In the genomic region with DNA sequence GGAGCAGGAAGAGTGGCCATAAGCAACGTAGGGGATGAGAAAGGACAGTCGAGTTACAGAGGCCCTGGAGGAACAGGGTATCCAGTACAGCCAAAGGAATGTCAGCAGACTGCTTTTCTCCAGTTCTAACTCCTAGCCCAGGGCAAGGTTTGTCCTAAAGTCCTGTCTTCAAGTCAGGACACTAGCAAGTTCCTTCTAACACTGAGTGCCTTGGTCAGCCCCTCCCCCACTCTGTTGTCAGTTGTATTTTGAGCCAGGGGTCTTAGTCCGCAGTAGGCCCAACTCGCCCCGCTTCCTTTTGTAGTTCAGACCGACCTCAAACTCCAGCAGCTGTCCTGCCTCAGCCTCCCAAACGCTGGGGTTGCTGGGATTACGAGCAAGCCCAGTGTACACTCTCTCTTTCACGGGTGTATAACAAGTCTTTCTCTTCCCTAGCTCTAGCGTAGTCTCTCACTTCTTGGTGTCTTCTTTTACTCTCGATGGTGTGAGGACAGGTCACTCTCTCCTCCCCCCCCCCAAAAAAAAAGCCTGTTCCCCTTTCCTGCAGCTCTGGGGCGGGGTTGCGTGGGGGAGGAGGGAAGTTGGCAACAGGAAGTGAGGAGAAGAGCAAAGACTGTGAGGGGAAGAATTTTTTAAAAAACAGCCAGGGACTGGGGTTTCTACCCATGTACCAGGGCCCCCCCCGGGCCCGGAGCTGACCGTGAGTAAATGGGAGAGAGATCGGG, we compare ENCODE assay signal across 9 mouse cellular contexts. TPM values are rescaled to one million over a fixed set of nuclear protein-coding genes. Genes with fewer than 3 reads are reported as not detected.
DNase-seq lines count a peak whose midpoint lies in the region; ATAC-seq and TF ChIP-seq lines count a peak whose summit lies in the region.
"Had no signal": no experiment of that assay in that cellular context is flagged by ENCODE, and none has a peak within 500 bp of the region (broad histone marks: within the 10 kb centered on the region; RNA-seq: fewer than 3 reads in every experiment).

No protein-coding gene starts in this region.

- no peak for TF ChIP-seq CTCF in CH12.LX (conservative IDR thresholded peaks at IDR 0.05 in 1 of 2, IDR thresholded peaks at IDR 0.05 in 1 of 2; ENCODE audit: low read depth in 2 of 2, low read length in 2 of 2)

- H3K27ac ChIP-seq in heart, embryonic 15.5 days, result peak overlapping the region; percentile 7; the same call in 1 of the 2 replicates
- no peak overlapping the region for H3K27ac ChIP-seq in CH12.LX (ENCODE audit: insufficient read depth, low read depth)
- no peak overlapping the region for H3K27ac ChIP-seq in intestine, embryonic 16.5 days (ENCODE audit: low read length)
- no peak overlapping the region for H3K27ac ChIP-seq in neural tube, embryonic 15.5 days (replicated peaks)
- H3K27ac ChIP-seq: kidney, postnatal 0 days had no signal

- no peak overlapping the region for H3K4me3 ChIP-seq in heart, embryonic 15.5 days
- H3K4me3 ChIP-seq in CH12.LX (replicated peaks in 1 of 3; ENCODE audit: low read depth in 2 of 3, low read length in 2 of 3, poor library complexity in 1 of 3), result peak overlapping the region; percentile 58 to 81 (median 75)
- H3K4me3 ChIP-seq in intestine, embryonic 16.5 days (ENCODE audit: low read length), result peak overlapping the region; percentile 18
- peak overlapping the region; percentile 85 for H3K4me3 ChIP-seq in megakaryocyte, embryonic 14.5 days (replicated peaks)
- no peak overlapping the region for H3K4me3 ChIP-seq in neural tube, embryonic 15.5 days (replicated peaks)

- H3K9ac ChIP-seq in heart, embryonic 15.5 days, result no peak overlapping the region
- H3K9ac ChIP-seq in CH12.LX (ENCODE audit: insufficient read depth, low read depth), result peak overlapping the region; percentile 87
- H3K9ac ChIP-seq in intestine, embryonic 16.5 days (ENCODE audit: low read depth, low read length), result no peak overlapping the region
- no peak overlapping the region for H3K9ac ChIP-seq in neural tube, embryonic 15.5 days (replicated peaks)

- H3K4me1 ChIP-seq in heart, embryonic 15.5 days (replicated peaks), result peaks cover 21% of the 10 kb centered on the region
- H3K4me1 ChIP-seq in CH12.LX (ENCODE audit: control insufficient read depth in 1 of 2, insufficient read depth in 2 of 2), result peaks cover 5 to 36% of the 10 kb centered on the region in 2 experiments
- peaks cover 19% of the 10 kb centered on the region for H3K4me1 ChIP-seq in intestine, embryonic 16.5 days (ENCODE audit: control insufficient read depth, insufficient read depth, low read length)
- H3K4me1 ChIP-seq in megakaryocyte, embryonic 14.5 days, result peaks cover 76% of the 10 kb centered on the region
- H3K4me1 ChIP-seq in neural tube, embryonic 15.5 days, result peaks cover 15% of the 10 kb centered on the region

- ATAC-seq in heart, embryonic 15.5 days (replicated peaks; ENCODE audit: insufficient number of reproducible peaks, insufficient read depth, low FRiP score, low read depth), result no peak
- no peak for ATAC-seq in intestine, embryonic 16.5 days
- no peak for ATAC-seq in neural tube, embryonic 15.5 days (ENCODE audit: low FRiP score)

- TF ChIP-seq EP300 in CH12.LX (IDR thresholded peaks at IDR 0.05; ENCODE audit: low read length), result no peak

- no peaks in the 10 kb centered on the region for H3K79me2 ChIP-seq in CH12.LX (replicated peaks; ENCODE audit: control insufficient read depth, extremely low read depth, insufficient read depth, poor library complexity, severe bottlenecking)

- in situ Hi-C loops in CH12.LX (cut with MboI; ENCODE audit: low pct_ligation_motif_present, low pct_unique_long_range_greater_than_20kb, low sequenced_read_pairs), result no loop called here

- dilution Hi-C loops in CH12.LX (cut with MboI; ENCODE audit: extremely low pct_ligation_motif_present, extremely low pct_unique_long_range_greater_than_20kb, low sequenced_read_pairs), result no loop called here

- peak; percentile 57 for TF ChIP-seq POLR2A in CH12.LX (IDR thresholded peaks at IDR 0.05; ENCODE audit: low read depth, low read length)

- no peak for DNase-seq in heart, postnatal 4 days
- peak; percentile 72 for DNase-seq in CH12.LX (ENCODE audit: extremely low read depth)
- DNase-seq in yolk sac, embryonic 10.5 days (ENCODE audit: low spot score), result no peak
- no peak for DNase-seq in right cerebral cortex, adult 18-20 months

- TF ChIP-seq RAD21 in CH12.LX (IDR thresholded peaks at IDR 0.05; ENCODE audit: low read depth, low read length), result no peak

- 71% methylated on average over 17 of the region's 17 CpGs for WGBS in heart, embryonic 15.5 days
- WGBS in intestine, embryonic 16.5 days, result 76% methylated on average over 17 of the region's 17 CpGs
- WGBS in neural tube, embryonic 15.5 days, result 73% methylated on average over 17 of the region's 17 CpGs

- H3K36me3 ChIP-seq in heart, embryonic 15.5 days, result no peaks in the 10 kb centered on the region
- peaks cover 20 to 30% of the 10 kb centered on the region in 2 experiments for H3K36me3 ChIP-seq in CH12.LX (replicated peaks in 1 of 2; ENCODE audit: control insufficient read depth in 1 of 2, insufficient read depth in 1 of 2, low read length in 1 of 2)
- no peaks in the 10 kb centered on the region for H3K36me3 ChIP-seq in intestine, embryonic 16.5 days (ENCODE audit: control insufficient read depth, insufficient read depth, low read length)
- H3K36me3 ChIP-seq in megakaryocyte, embryonic 14.5 days (replicated peaks; ENCODE audit: low read length), result peaks cover 10% of the 10 kb centered on the region
- no peaks in the 10 kb centered on the region for H3K36me3 ChIP-seq in neural tube, embryonic 15.5 days

- peak overlapping the region; percentile 1; the same call in 1 of the 2 replicates for H3K4me2 ChIP-seq in heart, embryonic 15.5 days
- H3K4me2 ChIP-seq in CH12.LX (ENCODE audit: insufficient read depth, low read depth, poor library complexity, severe bottlenecking), result peak overlapping the region; percentile 97
- H3K4me2 ChIP-seq in intestine, embryonic 16.5 days (ENCODE audit: low read depth, low read length), result no peak overlapping the region
- no peak overlapping the region for H3K4me2 ChIP-seq in neural tube, embryonic 15.5 days

- H3K9me3 ChIP-seq in heart, embryonic 15.5 days (replicated peaks), result no peaks in the 10 kb centered on the region
- no peaks in the 10 kb centered on the region for H3K9me3 ChIP-seq in CH12.LX (replicated peaks; ENCODE audit: low read length)
- H3K9me3 ChIP-seq in intestine, embryonic 16.5 days (ENCODE audit: control insufficient read depth, low read length), result no peaks in the 10 kb centered on the region
- H3K9me3 ChIP-seq in megakaryocyte, embryonic 14.5 days, result no peaks in the 10 kb centered on the region
- H3K9me3 ChIP-seq in neural tube, embryonic 15.5 days (replicated peaks), result no peaks in the 10 kb centered on the region

- H3K27me3 ChIP-seq in heart, embryonic 15.5 days, result peaks cover 68% of the 10 kb centered on the region
- no peaks in the 10 kb centered on the region for H3K27me3 ChIP-seq in CH12.LX (replicated peaks)
- peaks cover 14% of the 10 kb centered on the region for H3K27me3 ChIP-seq in intestine, embryonic 16.5 days (replicated peaks; ENCODE audit: control insufficient read depth, insufficient read depth, low read length)
- peaks cover 17% of the 10 kb centered on the region for H3K27me3 ChIP-seq in megakaryocyte, embryonic 14.5 days (replicated peaks)
- H3K27me3 ChIP-seq in neural tube, embryonic 15.5 days (replicated peaks), result peaks cover 58% of the 10 kb centered on the region

RNA-seq across cellular contexts. Expression of a gene that starts 1.5 kb away (rescaled TPM):
- 2.0 and 11.0 TPM in 2 replicates for polyA plus RNA-seq in heart, embryonic 15.5 days (2015; fragmentation: Nextera tagmentation; extraction: Ambion mirVana)
- total RNA-seq in heart, postnatal 4 days (2021), result 1 to 10 TPM; 2.0 to 2.9 TPM
- 32.5 and 33.7 TPM in 2 replicates for total RNA-seq in CH12.LX (2012; rRNA removed)
- 32.4 and 34.0 TPM in 2 replicates for total RNA-seq in CH12.LX (2014; rRNA removed)
- 42.4 and 44.7 TPM in 2 replicates for polyA plus RNA-seq in CH12.LX (2012; ENCODE audit: insufficient read length, low read depth)
- 7.9 and 9.0 TPM in 2 replicates for polyA plus RNA-seq in intestine, embryonic 16.5 days (2015; fragmentation: Nextera tagmentation; extraction: Ambion mirVana)
- 6.1 and 10.4 TPM in 2 replicates for polyA plus RNA-seq in megakaryocyte, embryonic 14.5 days (2012; ENCODE audit: insufficient read depth, low replicate concordance)
- polyA plus RNA-seq in neural tube, embryonic 15.5 days (2015; fragmentation: Nextera tagmentation; extraction: Ambion mirVana), result 0.88 and 13.1 TPM in 2 replicates

RNA-seq across cellular contexts. Expression of a gene that starts 11.7 kb away (rescaled TPM):
- polyA plus RNA-seq in heart, embryonic 15.5 days (2015; fragmentation: Nextera tagmentation; extraction: Ambion mirVana), result 75.4 and 78.4 TPM in 2 replicates
- 10 to 100 TPM; 49.6 to 50.1 TPM for total RNA-seq in heart, postnatal 4 days (2021)
- 224 and 234 TPM in 2 replicates for total RNA-seq in CH12.LX (2012; rRNA removed)
- 110 and 143 TPM in 2 replicates for total RNA-seq in CH12.LX (2014; rRNA removed)
- 161 and 177 TPM in 2 replicates for polyA plus RNA-seq in CH12.LX (2012; ENCODE audit: insufficient read length, low read depth)
- 96.8 and 108 TPM in 2 replicates for polyA plus RNA-seq in intestine, embryonic 16.5 days (2015; fragmentation: Nextera tagmentation; extraction: Ambion mirVana)
- 26.0 and 101 TPM in 2 replicates for polyA plus RNA-seq in megakaryocyte, embryonic 14.5 days (2012; ENCODE audit: insufficient read depth, low replicate concordance)
- polyA plus RNA-seq in neural tube, embryonic 15.5 days (2015; fragmentation: Nextera tagmentation; extraction: Ambion mirVana), result 108 and 115 TPM in 2 replicates

RNA-seq across cellular contexts. Expression of a gene that starts 18.5 kb away (rescaled TPM):
- 0.58 and 1.5 TPM in 2 replicates for polyA plus RNA-seq in heart, embryonic 15.5 days (2015; fragmentation: Nextera tagmentation; extraction: Ambion mirVana)
- total RNA-seq in heart, postnatal 4 days (2021), result 1 to 10 TPM; 4.0 to 4.1 TPM
- 0.13 and 0.42 TPM in 2 replicates for total RNA-seq in CH12.LX (2012; rRNA removed)
- total RNA-seq in CH12.LX (2014; rRNA removed), result not detected in 2 replicates
- 0.10 and 0.14 TPM in 2 replicates for polyA plus RNA-seq in CH12.LX (2012; ENCODE audit: insufficient read length, low read depth)
- polyA plus RNA-seq in intestine, embryonic 16.5 days (2015; fragmentation: Nextera tagmentation; extraction: Ambion mirVana), result 6.6 and 7.6 TPM in 2 replicates
- 0.02 TPM in 1 of 2 replicates, not detected in the other for polyA plus RNA-seq in megakaryocyte, embryonic 14.5 days (2012; ENCODE audit: insufficient read depth, low replicate concordance)
- 1.8 and 2.7 TPM in 2 replicates for polyA plus RNA-seq in neural tube, embryonic 15.5 days (2015; fragmentation: Nextera tagmentation; extraction: Ambion mirVana)

RNA-seq across cellular contexts. Expression of a gene that starts 30.9 kb away (rescaled TPM):
- 0.03 TPM in 1 of 2 replicates, not detected in the other for polyA plus RNA-seq in heart, embryonic 15.5 days (2015; fragmentation: Nextera tagmentation; extraction: Ambion mirVana)
- total RNA-seq in heart, postnatal 4 days (2021), result not detected
- total RNA-seq in CH12.LX (2012; rRNA removed) (1.3 and 2.6 TPM in 2 replicates), CH12.LX (2014; rRNA removed) (0.85 and 0.89 TPM in 2 replicates)
- 0.65 and 0.83 TPM in 2 replicates for polyA plus RNA-seq in CH12.LX (2012; ENCODE audit: insufficient read length, low read depth)
- polyA plus RNA-seq in intestine, embryonic 16.5 days (2015; fragmentation: Nextera tagmentation; extraction: Ambion mirVana), result not detected in 2 replicates
- polyA plus RNA-seq in megakaryocyte, embryonic 14.5 days (2012; ENCODE audit: insufficient read depth, low replicate concordance), result not detected in 2 replicates
- polyA plus RNA-seq in neural tube, embryonic 15.5 days (2015; fragmentation: Nextera tagmentation; extraction: Ambion mirVana), result 0.03 TPM in 1 of 2 replicates, not detected in the other
- polyA plus RNA-seq: kidney, postnatal 0 days had no signal

RNA-seq across cellular contexts. Expression of a gene that starts 34.5 kb away (rescaled TPM):
- 10.6 and 15.7 TPM in 2 replicates for polyA plus RNA-seq in heart, embryonic 15.5 days (2015; fragmentation: Nextera tagmentation; extraction: Ambion mirVana)
- 10 to 100 TPM; 41.7 to 43.2 TPM for total RNA-seq in heart, postnatal 4 days (2021)
- total RNA-seq in CH12.LX (2012; rRNA removed) (2.7 and 3.3 TPM in 2 replicates), CH12.LX (2014; rRNA removed) (0.51 and 0.74 TPM in 2 replicates)
- 16.5 and 17.7 TPM in 2 replicates for polyA plus RNA-seq in CH12.LX (2012; ENCODE audit: insufficient read length, low read depth)
- 9.9 and 11.1 TPM in 2 replicates for polyA plus RNA-seq in intestine, embryonic 16.5 days (2015; fragmentation: Nextera tagmentation; extraction: Ambion mirVana)
- 245 and 640 TPM in 2 replicates for polyA plus RNA-seq in megakaryocyte, embryonic 14.5 days (2012; ENCODE audit: insufficient read depth, low replicate concordance)
- polyA plus RNA-seq in neural tube, embryonic 15.5 days (2015; fragmentation: Nextera tagmentation; extraction: Ambion mirVana), result 16.4 and 18.3 TPM in 2 replicates

Comparison
In these comparisons a context has a peak if more than half of its experiments do, and no peak if none do; other contexts are left out.
1. H3K4me2 ChIP-seq: peak in heart, embryonic 15.5 days (single experiment) and CH12.LX (single experiment); none in intestine, embryonic 16.5 days (single experiment) and neural tube, embryonic 15.5 days (single experiment).
2. H3K4me3 ChIP-seq: peak in CH12.LX (3 of 3), intestine, embryonic 16.5 days (single experiment) and megakaryocyte, embryonic 14.5 days (single experiment); none in heart, embryonic 15.5 days (single experiment) and neural tube, embryonic 15.5 days (single experiment).